Mouse (Mus musculus) brown adipose tissue, adult 24 weeks (tissue): Measurements from ENCODE around the gene 1700086D15Rik. TPM values are rescaled to one million over a fixed set of nuclear protein-coding genes. Genes with fewer than 3 reads are reported as not detected.

Experiments used
- H3K27ac ChIP-seq: fragments of 200-500 bp; replicated peaks from 2 replicates; pipeline ENCODE4 v1.5.1; 2012; ENCODE audit warnings: low read depth, mild to moderate bottlenecking, low read length
- H3K4me1 ChIP-seq: fragments of 200-500 bp; 2 replicates; pipeline ENCODE4 v1.6.1; 2012; ENCODE audit warnings: low read length, mixed read lengths; ENCODE audit not compliant: control insufficient read depth, insufficient read depth, insufficient read length
- H3K4me3 ChIP-seq: fragments of 200-500 bp; 2 replicates; pipeline ENCODE4 v1.5.1; 2012; ENCODE audit warnings: low read depth, mild to moderate bottlenecking, low read length, moderate library complexity; ENCODE audit not compliant: insufficient read depth
- polyA plus RNA-seq: library from polyadenylated mRNA; stranded (reverse); fragments of >200 nt; gene quantifications from 2 replicates; pipeline ENCODE4 v1.2.4, GENCODE M21; 2012; ENCODE audit not compliant: missing spikeins, insufficient read depth, insufficient read length

The 1700086D15Rik gene
- polyA plus RNA-seq, 1 experiment = not detected

DNA sequence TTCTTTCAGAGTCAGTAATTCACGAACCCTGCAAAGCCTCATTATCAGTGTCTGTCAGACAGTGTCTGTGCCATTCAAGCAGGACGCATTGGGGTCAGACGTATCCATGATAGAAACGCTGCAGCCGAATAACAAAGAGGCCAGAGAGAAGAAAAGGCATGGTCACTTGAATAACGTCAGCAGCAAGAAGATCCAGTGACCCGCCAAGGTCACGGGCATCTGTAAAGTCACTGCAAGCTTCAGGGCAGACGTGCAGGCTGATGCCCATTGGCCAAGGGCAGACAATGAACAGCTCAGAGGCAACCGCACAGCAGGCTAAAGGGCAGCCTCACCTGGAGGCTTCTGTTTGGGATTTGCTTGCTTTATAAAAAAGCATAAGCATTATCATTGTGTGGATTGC, 49.6 kb downstream of the 1700086D15Rik start:
- Histone ChIP-seq H3K4me3 (no peak overlapping the region), H3K4me1 (no peaks in the 10 kb centered on the region), H3K27ac (no peak overlapping the region)

- H3K4me1 ChIP-seq = no peaks in the 10 kb centered on the region
- H3K4me3 ChIP-seq = no peak overlapping the region
- H3K27ac ChIP-seq = no peak overlapping the region
These were observed 51.9 kb downstream of the 1700086D15Rik start for GRCm38 (mm10) chr11:65107734-65108171.

DNA sequence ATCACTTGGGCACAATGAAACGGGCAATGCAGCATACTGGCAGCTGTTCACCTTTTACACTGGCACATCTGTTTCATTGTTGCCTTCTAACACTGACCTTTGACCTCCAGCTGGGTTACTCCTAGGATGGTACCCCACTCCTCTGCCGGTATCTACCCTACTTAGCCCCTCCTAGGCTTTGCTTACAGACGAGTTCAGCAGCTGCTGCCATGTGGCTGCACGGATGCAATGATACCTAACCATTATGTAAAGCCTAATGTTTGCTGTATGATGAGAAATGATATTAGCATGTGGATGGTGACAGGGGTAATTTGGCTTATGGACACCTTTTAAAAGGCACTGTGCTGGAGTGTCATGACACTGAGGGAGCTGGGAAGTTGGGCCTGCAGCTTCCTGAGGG, 52.5 kb downstream of the 1700086D15Rik start:
- Histone ChIP-seq H3K4me3 (no peak overlapping the region), H3K27ac (no peak overlapping the region), H3K4me1 (no peaks in the 10 kb centered on the region)

DNA sequence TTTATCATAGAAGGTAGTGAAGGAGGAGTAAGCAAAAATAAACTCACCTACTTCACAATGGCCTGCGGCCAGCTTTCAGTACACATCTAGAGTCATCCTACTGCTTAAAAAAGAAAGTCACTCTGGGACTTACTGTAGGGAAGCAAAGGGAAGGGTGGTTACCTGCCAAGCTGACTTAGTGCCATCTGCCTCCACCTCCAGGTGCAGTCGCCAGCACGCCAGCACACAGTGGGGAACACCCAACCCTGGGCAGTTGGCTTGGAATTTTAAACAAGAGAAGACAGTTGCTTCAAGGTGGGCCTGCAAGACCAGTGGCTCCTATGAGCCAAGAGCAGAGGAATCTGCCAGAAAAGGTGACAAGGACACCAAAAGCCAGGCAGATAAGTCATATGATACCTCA, 55.6 kb downstream of the 1700086D15Rik start:
- Histone ChIP-seq H3K27ac (no peak overlapping the region), H3K4me1 (no peaks in the 10 kb centered on the region), H3K4me3 (no peak overlapping the region)

Other genes starting within 250 kb of the 1700086D15Rik start
- gene Elac2, start 180.9 kb downstream of the 1700086D15Rik start, polyA plus RNA-seq = 19.3 and 21.4 TPM in 2 replicates
- gene Arhgap44, start 3.1 kb upstream of the 1700086D15Rik start, polyA plus RNA-seq = 0.46 and 0.52 TPM in 2 replicates
- gene Myocd, start 110.1 kb upstream of the 1700086D15Rik start, polyA plus RNA-seq = 0.33 TPM in 1 of 2 replicates, not detected in the other